Mouse (Mus musculus) bone marrow, adult 2 months (tissue): ENCODE results near the gene Heg1.

ENCODE experiments used
- CTCF ChIP-seq: fragments of 200-500 bp; IDR thresholded peaks from 2 replicates; pipeline ENCODE4 v1.5.1; 2011; ENCODE audit warnings: low read length, control low read depth; ENCODE audit not compliant: control insufficient read depth, insufficient read depth
- POLR2A ChIP-seq: fragments of 200-500 bp; IDR thresholded peaks from 2 replicates; pipeline ENCODE4 v1.6.1; 2011; ENCODE audit warnings: low read depth, mild to moderate bottlenecking, control low read depth, low read length, borderline replicate concordance; ENCODE audit not compliant: control insufficient read depth

GRCm38 (mm10) chr16:33697576-33698276, 13.6 kb downstream of the Heg1 start:
- TF ChIP-seq POLR2A, result no peak
- no peak for TF ChIP-seq CTCF
